Mouse (Mus musculus): ENCODE results near the gene Olfr641.

The Olfr641 gene

GRCm38 (mm10) chr7:104035145-104035544, at the start of gene Olfr641:
Olfr641 (plus strand) TSS chr7:104035445.
- no peak for DNase-seq (ENCODE audit: low spot score)

DNA sequence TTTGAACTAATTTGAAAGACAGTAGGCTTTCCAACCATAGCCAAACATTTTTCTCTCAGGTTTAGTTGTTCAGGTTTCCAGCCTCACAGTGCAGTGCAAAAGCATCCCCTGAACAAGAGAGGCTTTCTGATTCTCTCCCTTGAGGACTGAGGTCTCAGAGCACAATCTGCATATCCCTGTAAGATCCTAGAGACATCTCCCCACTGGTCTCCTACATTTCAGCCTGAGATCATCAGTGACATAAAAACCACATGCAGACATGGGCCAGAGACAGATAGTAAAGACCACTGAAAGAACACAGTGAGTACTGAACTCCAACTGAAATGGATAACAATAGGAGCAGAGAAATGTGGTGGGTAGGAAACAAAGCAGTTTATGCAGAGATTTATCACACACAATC, 36.8 kb upstream of the Olfr641 start, which contains the start of gene Olfr638:
Gene Olfr638, plus strand, starts transcription at position 301 of the 400 bp plus-strand sequence.
- no peak for DNase-seq (ENCODE audit: low spot score)

- DNase-seq (ENCODE audit: low spot score) = no peak
These were observed 36.1 kb upstream of the Olfr641 start for GRCm38 (mm10) chr7:103999124-103999523.

GRCm38 (mm10) chr7:104017203-104017602, 18.0 kb upstream of the Olfr641 start, which contains the start of gene Olfr639:
Olfr639 (minus strand) TSS chr7:104017303.
- DNase-seq (ENCODE audit: low spot score) = no peak

- no peak for DNase-seq (ENCODE audit: low spot score)
These were observed 16.3 kb upstream of the Olfr641 start for GRCm38 (mm10) chr7:104018953-104019352.

DNA sequence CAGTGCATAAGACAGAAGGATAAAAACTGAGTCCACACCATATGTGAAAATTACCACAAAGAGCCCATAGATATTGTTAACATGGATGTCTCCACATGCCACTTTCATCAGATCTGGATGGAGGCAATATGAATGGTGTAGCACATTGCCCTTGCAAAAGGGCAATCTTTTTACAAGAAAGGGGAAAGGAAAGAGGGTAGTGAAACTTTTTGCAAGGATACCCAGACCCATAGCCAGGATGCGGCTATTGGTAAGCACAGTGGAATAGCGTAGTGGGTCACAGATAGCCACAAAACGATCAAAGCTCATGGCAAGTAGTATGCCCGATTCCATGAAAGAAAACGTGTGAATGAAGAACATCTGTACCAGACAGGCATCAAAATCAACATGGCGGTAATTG, 13.6 kb upstream of the Olfr641 start:
- no peak for DNase-seq (ENCODE audit: low spot score)

DNA sequence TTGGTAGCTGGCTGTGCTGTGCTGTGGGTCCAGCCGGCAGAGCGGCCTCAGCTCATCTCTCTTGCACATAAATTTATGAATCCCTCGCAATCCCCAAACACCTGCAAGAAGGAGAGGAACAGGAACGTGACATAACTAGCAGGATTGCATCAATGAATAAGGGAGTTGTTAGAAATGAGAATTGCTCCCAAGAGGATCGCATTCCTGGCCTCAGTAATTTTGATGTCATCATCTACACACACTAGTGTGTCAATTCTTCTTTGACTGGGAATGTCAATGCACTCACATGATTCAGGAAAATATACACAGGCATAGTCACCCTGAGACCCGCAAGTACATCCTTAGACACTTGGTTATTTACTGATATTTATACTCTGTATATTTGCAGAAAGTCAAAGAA, 9.8 kb upstream of the Olfr641 start, which contains the start of gene Olfr640:
Gene Olfr640, minus strand, starts transcription at position 101 of the 400 bp plus-strand sequence.
- DNase-seq (ENCODE audit: low spot score) = no peak

GRCm38 (mm10) chr7:104026978-104027377, 8.3 kb upstream of the Olfr641 start:
- DNase-seq (ENCODE audit: low spot score) = no peak

GRCm38 (mm10) chr7:104050745-104051144, 15.5 kb downstream of the Olfr641 start:
- DNase-seq (ENCODE audit: low spot score) = no peak

DNA sequence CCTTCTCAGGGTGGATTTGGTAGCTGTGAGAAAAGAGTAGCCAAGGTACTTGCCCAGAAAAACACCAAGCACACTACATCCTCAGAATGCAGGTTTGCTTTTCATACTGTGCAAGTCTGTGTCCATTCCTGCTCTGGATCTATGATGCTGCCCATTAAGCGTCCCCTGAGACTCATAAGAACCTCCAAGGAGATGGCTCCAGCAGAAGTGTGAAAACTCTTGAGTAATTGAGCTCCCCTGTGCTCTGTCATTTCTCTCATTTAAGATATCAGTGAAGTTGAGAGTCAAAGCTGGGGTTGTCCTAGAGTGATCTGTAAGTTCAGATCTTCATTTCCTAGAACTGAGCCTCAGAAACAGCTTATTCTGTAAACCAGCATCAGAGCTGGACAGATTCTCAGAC, 17.3 kb downstream of the Olfr641 start, which contains the start of gene Olfr642:
Gene Olfr642, minus strand, starts transcription at position 101 of the 400 bp plus-strand sequence.
- no peak for DNase-seq (ENCODE audit: low spot score)

- no peak for DNase-seq (ENCODE audit: low spot score)
These were observed 24.0 kb downstream of the Olfr641 start for GRCm38 (mm10) chr7:104059215-104059614.

DNA sequence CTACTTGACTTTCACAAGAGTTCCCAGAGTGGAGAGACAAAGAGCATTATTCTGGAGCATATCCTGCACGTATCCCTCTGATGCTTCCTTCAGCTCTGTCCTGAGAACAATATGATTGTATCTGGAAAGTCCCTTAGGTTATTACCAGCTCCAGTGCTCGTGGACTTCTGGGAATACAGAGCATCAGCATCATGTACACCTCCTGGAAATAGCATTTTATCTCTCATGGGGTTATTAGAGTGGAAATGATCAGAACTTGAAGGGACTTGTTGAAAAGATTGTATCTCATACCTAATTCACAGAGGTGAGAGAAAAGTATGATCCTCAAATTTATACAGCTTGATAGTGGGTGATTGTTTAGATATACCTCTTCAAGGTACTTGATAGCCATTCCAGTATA, 26.1 kb downstream of the Olfr641 start, which contains the start of gene 4930516K23Rik:
Gene 4930516K23Rik, minus strand, starts transcription at position 101 of the 400 bp plus-strand sequence.
- no peak for DNase-seq (ENCODE audit: low spot score)

- no peak for DNase-seq (ENCODE audit: low spot score)
These were observed 36.5 kb downstream of the Olfr641 start, which contains the start of gene Olfr644 for GRCm38 (mm10) chr7:104071769-104072168. Olfr644 (minus strand) TSS chr7:104071869.

GRCm38 (mm10) chr7:104085365-104085764, 50.1 kb downstream of the Olfr641 start, which contains the start of gene Olfr645:
Olfr645 (minus strand) TSS chr7:104085465.
- DNase-seq (ENCODE audit: low spot score) = no peak

Data from yolk sac, embryonic 10.5 days (tissue).